Mouse (Mus musculus) midbrain, embryonic 11.5 days (tissue): ENCODE results near the gene Zmiz1. TPM values are rescaled to one million over a fixed set of nuclear protein-coding genes. Genes with fewer than 3 reads are reported as not detected.

Source experiments
- ATAC-seq: fragments of 200-750 bp; cut with Nextera tagmentation; 2 replicates; pipeline ENCODE4 v1.8.0; 2017; ENCODE audit warnings: moderate TSS enrichment, moderate library complexity; ENCODE audit not compliant: low FRiP score
- DNase-seq: peaks from one replicate; pipeline ENCODE4 v3.0.0; 2015; ENCODE audit warnings: low spot score; ENCODE audit errors: missing footprints
- H3K27ac ChIP-seq: fragments of 300-500 bp; sonication (generic); 2 replicates; pipeline ENCODE4 v1.5.1; 2014; ENCODE audit warnings: low read depth, low read length
- H3K27me3 ChIP-seq: fragments of 300-500 bp; sonication (generic); 2 replicates; pipeline ENCODE4 v1.6.1; 2014; ENCODE audit warnings: mild to moderate bottlenecking, low read length, moderate library complexity, mixed read lengths; ENCODE audit not compliant: control insufficient read depth, insufficient read depth
- H3K36me3 ChIP-seq: fragments of 300-500 bp; sonication (generic); 2 replicates; pipeline ENCODE4 v1.6.1; 2014; ENCODE audit warnings: mild to moderate bottlenecking, low read length, moderate library complexity, mixed read lengths; ENCODE audit not compliant: control insufficient read depth, insufficient read depth
- H3K4me1 ChIP-seq: fragments of 300-500 bp; sonication (generic); 2 replicates; pipeline ENCODE4 v1.6.1; 2014; ENCODE audit warnings: low read length; ENCODE audit not compliant: control insufficient read depth, insufficient read depth
- H3K4me2 ChIP-seq: fragments of 300-500 bp; sonication (generic); 2 replicates; pipeline ENCODE4 v1.6.1; 2014; ENCODE audit warnings: mild to moderate bottlenecking, moderate library complexity
- H3K4me3 ChIP-seq: fragments of 300-500 bp; sonication (generic); 2 replicates; pipeline ENCODE4 v1.5.1; 2014; ENCODE audit warnings: low read depth, low read length
- H3K9ac ChIP-seq: fragments of 300-500 bp; sonication (generic); 2 replicates; pipeline ENCODE4 v1.6.1; 2014; ENCODE audit warnings: low read length
- H3K9me3 ChIP-seq: fragments of 300-500 bp; sonication (generic); 2 replicates; pipeline ENCODE4 v1.6.1; 2016; ENCODE audit warnings: low read length; ENCODE audit not compliant: control insufficient read depth
- WGBS: fragments of 180-500 bp; shearing (Covaris S2); extraction: QIAGEN DNeasy Blood & Tissue Kit; methylation state at CpG from one replicate; pipeline ENCODE4 v1.1.7; 2014; 5-methylcytosine and 5-hydroxymethylcytosine counted together
- polyA plus RNA-seq: library from polyadenylated mRNA; unstranded; fragments of >200 nt; fragmentation: Nextera tagmentation; extraction: Ambion mirVana; gene quantifications from 2 replicates; pipeline ENCODE4 v1.2.1, GENCODE M21; 2014

The Zmiz1 gene
- polyA plus RNA-seq, 1 experiment from 2014 or later = 51.5 TPM

- Histone ChIP-seq H3K4me1 (peaks cover 23% of the 10 kb centered on the region), H3K4me3 (no peak overlapping the region), H3K9me3 (no peaks in the 10 kb centered on the region), H3K27me3 (no peaks in the 10 kb centered on the region), H3K9ac (no peak overlapping the region), H3K4me2 (no peak overlapping the region), H3K36me3 (no peaks in the 10 kb centered on the region), H3K27ac (no peak overlapping the region)
- ATAC-seq = no peak
- DNase-seq = no peak
- WGBS = 80% methylated on average over 10 of the region's 10 CpGs
Observed at GRCm38 (mm10) chr14:25451699-25452632, 7.0 kb upstream of the Zmiz1 start.

DNA sequence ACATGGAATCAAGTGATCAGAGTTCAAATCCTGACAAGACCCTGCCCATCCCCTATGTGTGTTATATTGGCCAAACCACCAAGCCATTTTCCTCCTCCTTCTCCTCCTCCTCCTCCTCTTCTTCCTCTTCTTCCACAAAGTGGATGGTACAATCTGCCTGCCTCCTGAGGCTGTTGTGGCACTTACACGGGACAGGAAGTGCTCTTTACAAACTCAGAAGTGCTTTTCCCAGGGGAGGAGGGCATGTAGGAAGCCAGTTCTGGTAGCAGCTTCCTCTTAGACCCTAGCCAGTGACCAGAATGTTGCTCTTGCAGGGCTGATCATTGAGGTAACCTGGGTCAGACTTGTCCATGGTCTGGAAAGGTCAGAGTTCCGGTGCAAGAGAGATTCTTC is 6.4 kb upstream of the Zmiz1 start:
- 78% methylated on average over 2 of the region's 2 CpGs for WGBS
- Histone ChIP-seq H3K36me3 (no peaks in the 10 kb centered on the region), H3K27ac (no peak overlapping the region), H3K9me3 (no peaks in the 10 kb centered on the region), H3K4me2 (no peak overlapping the region), H3K4me3 (no peak overlapping the region), H3K9ac (no peak overlapping the region), H3K4me1 (peaks cover 23% of the 10 kb centered on the region), H3K27me3 (no peaks in the 10 kb centered on the region)
- DNase-seq = no peak
- no peak for ATAC-seq

DNA sequence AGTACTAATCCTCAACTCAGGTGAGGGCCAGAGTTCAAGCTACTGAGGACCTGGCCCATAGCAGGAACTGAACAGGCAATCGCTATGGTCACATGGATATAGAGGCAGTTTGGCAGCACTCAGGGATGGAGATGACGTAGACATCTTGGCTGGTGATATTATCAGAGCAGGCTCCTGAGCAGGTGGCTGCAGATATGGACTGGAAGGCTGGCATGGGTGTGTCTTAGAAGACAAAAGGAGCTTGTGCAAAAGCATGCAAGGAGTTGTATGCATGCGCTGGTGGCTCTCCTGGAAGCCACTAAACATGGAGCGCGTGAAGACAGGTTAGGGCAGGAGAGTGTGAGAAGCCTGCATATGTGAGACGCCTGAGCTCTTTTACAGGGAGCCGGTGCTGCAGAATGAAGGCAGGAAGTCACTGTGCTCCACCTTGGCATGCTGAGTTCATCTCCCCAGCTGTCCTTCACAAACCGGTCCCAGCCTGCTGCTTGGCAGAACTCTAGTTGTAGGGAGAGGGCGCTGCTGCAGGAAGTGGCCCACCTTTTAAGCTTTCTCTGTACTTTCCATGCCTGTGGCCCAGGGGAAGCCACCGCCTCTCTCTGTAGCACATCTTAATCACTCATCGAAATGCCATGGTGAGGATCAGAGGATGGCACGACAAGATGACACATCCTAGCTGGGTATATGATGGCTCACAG is 4.8 kb upstream of the Zmiz1 start:
- ATAC-seq (no peak), DNase-seq (no peak)
- Histone ChIP-seq H3K36me3 (no peaks in the 10 kb centered on the region), H3K9me3 (no peaks in the 10 kb centered on the region), H3K27ac (no peak overlapping the region), H3K27me3 (no peaks in the 10 kb centered on the region), H3K4me1 (peaks cover 17% of the 10 kb centered on the region), H3K9ac (no peak overlapping the region), H3K4me3 (no peak overlapping the region), H3K4me2 (no peak overlapping the region)
- 81% methylated on average over 12 of the region's 12 CpGs for WGBS

GRCm38 (mm10) chr14:25456666-25457433 is 2.1 kb upstream of the Zmiz1 start:
- WGBS = 2% methylated on average over 16 of the region's 17 CpGs
- H3K4me2 ChIP-seq = peak overlapping the region; percentile 93
- peak overlapping the region; percentile 99 for H3K4me3 ChIP-seq
- no peak for ATAC-seq
- peak overlapping the region; percentile 80 for H3K27ac ChIP-seq
- H3K36me3 ChIP-seq = no peaks in the 10 kb centered on the region
- DNase-seq = peak; percentile 91
- peak overlapping the region; percentile 60 for H3K9ac ChIP-seq
- peaks cover 22% of the 10 kb centered on the region for H3K4me1 ChIP-seq
- H3K9me3 ChIP-seq = no peaks in the 10 kb centered on the region
- no peaks in the 10 kb centered on the region for H3K27me3 ChIP-seq

GRCm38 (mm10) chr14:25457434-25457957 is 1.5 kb upstream of the Zmiz1 start:
- DNase-seq (peak; percentile 100), ATAC-seq (peak; percentile 91)
- Histone ChIP-seq H3K4me1 (peaks cover 28% of the 10 kb centered on the region), H3K36me3 (no peaks in the 10 kb centered on the region), H3K4me2 (peak overlapping the region; percentile 93), H3K27me3 (no peaks in the 10 kb centered on the region), H3K27ac (peak overlapping the region; percentile 80), H3K9ac (peak overlapping the region; percentile 100), H3K9me3 (no peaks in the 10 kb centered on the region), H3K4me3 (peak overlapping the region; percentile 99)
- under 1% methylated on average over 51 of the region's 52 CpGs for WGBS

DNA sequence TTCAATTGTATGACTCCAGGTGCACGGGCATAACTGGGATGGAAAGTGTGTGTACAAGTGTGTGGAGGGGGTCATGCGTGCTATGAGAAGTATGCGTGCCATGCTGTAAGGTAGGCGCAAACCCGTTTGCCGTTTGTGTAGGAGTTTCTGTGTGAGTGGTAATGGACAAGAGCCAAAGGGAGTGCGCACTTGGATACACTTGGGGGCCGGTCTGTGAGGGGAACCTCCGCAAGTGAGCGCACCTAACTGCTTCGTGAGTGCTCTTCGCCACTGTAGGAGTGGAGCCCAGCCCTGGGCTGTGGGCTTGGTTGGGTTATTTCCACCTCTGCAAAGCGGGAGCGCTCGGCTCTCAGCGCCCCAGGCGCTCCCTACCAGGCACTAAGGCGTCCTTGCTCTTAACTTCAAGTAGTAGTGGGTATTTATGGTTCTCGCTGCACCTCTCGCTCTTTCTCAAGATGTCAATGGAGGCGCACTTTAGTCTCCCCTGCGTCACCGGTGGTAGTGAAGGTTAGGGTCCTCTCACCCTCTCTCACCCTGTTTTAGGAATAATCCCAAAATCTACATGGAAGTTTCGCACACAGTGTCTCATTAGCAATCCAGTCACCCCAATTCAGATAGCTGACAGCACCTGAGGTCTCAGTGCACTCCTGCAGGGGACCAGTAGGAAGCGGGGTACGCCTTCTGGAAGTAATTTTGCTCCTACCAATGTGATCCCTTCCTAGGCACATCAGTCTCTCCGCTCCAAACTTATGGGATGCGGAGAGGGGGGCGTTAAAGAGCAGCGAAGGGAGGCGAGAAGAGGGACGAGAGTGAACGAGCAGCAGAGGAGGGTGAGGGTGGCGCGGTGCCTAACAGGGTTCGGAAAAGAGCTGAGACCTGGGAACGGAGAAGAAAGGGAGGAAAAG is 622 bp upstream of the Zmiz1 start:
- DNase-seq (peak; percentile 98), ATAC-seq (peak; percentile 20; the same call in 1 of the 2 replicates)
- peaks cover 37% of the 10 kb centered on the region for H3K4me1 ChIP-seq

GRCm38 (mm10) chr14:25459394-25459997 is 511 bp downstream of the Zmiz1 start:
- H3K4me1 ChIP-seq = peaks cover 48% of the 10 kb centered on the region
- peak overlapping the region; percentile 99 for H3K4me3 ChIP-seq
- 0% methylated on average over 69 of the region's 69 CpGs for WGBS
- no peak for DNase-seq
- peak; percentile 25 for ATAC-seq
- no peaks in the 10 kb centered on the region for H3K36me3 ChIP-seq
- peak overlapping the region; percentile 100 for H3K9ac ChIP-seq
- H3K27ac ChIP-seq = peak overlapping the region; percentile 99
- H3K27me3 ChIP-seq = no peaks in the 10 kb centered on the region
- H3K4me2 ChIP-seq = peak overlapping the region; percentile 93
- no peaks in the 10 kb centered on the region for H3K9me3 ChIP-seq

More for the DNA sequence above, 622 bp upstream of the Zmiz1 start:
- Histone ChIP-seq H3K36me3 (no peaks in the 10 kb centered on the region), H3K27me3 (no peaks in the 10 kb centered on the region), H3K9ac (peak overlapping the region; percentile 100), H3K9me3 (no peaks in the 10 kb centered on the region), H3K4me3 (peak overlapping the region; percentile 99), H3K27ac (peak overlapping the region; percentile 99), H3K4me2 (peak overlapping the region; percentile 93)
- under 1% methylated on average over 37 of the region's 37 CpGs for WGBS
